24 mouse cellular contexts compared by ENCODE assay signal in genomic region chr19:28545493-28545892, GRCm38 (mm10).
"Had no signal": no experiment of that assay in that cellular context is flagged by ENCODE, and none has a peak within 500 bp of the region (broad histone marks: within the 10 kb centered on the region; RNA-seq: fewer than 3 reads in every experiment).

No protein-coding gene starts in this region.

- H3K27ac ChIP-seq: gastrocnemius, adult 2 months; heart, adult 2 months; heart, embryonic 13.5 days; heart, embryonic 15.5 days; hindbrain, embryonic 10.5 days; hindbrain, embryonic 12.5 days; hindbrain, embryonic 14.5 days; left cerebral cortex, adult 2 months; limb, embryonic 13.5 days; limb, embryonic 15.5 days had no signal

- H3K4me2 ChIP-seq: heart, embryonic 11.5 days; heart, embryonic 13.5 days; heart, embryonic 15.5 days; hindbrain, embryonic 12.5 days; hindbrain, embryonic 14.5 days; limb, embryonic 13.5 days; limb, embryonic 15.5 days; liver, embryonic 11.5 days had no signal

- H3K27me3 ChIP-seq: heart, embryonic 13.5 days; heart, embryonic 15.5 days; hindbrain, embryonic 12.5 days; limb, embryonic 13.5 days; limb, embryonic 15.5 days had no signal

- H3K9me3 ChIP-seq: heart, embryonic 13.5 days; heart, embryonic 15.5 days; hindbrain, embryonic 10.5 days; hindbrain, embryonic 12.5 days had no signal

- ATAC-seq: forebrain, embryonic 16.5 days; hindbrain, embryonic 16.5 days; inflammation-experienced regulatory T-cells, adult 6 months; intestine, postnatal 0 days had no signal

- H3K36me3 ChIP-seq: heart, embryonic 13.5 days; heart, embryonic 15.5 days; hindbrain, embryonic 10.5 days; hindbrain, embryonic 12.5 days; limb, embryonic 13.5 days; limb, embryonic 15.5 days had no signal

- DNase-seq: gastrocnemius, adult 2 months; gastrocnemius, postnatal 10 days; gastrocnemius, postnatal 25 days; heart, adult 2 months; heart, postnatal 4 days; kidney, adult 18-20 months; kidney, adult 8-10 months; kidney, postnatal 10 days; kidney, postnatal 25 days; kidney, postnatal 4 days had no signal

- H3K9ac ChIP-seq: heart, embryonic 13.5 days; heart, embryonic 15.5 days; hindbrain, embryonic 12.5 days; hindbrain, embryonic 14.5 days; limb, embryonic 13.5 days; limb, embryonic 15.5 days had no signal

- H3K4me3 ChIP-seq: gastrocnemius, adult 2 months; heart, adult 2 months; heart, embryonic 13.5 days; heart, embryonic 15.5 days; hindbrain, embryonic 10.5 days; hindbrain, embryonic 12.5 days; left cerebral cortex, adult 2 months; limb, embryonic 13.5 days; limb, embryonic 15.5 days had no signal

- H3K4me1 ChIP-seq: heart, embryonic 15.5 days; hindbrain, embryonic 12.5 days; limb, embryonic 15.5 days had no signal
